Mouse (Mus musculus) MEL (cell line): ENCODE measurements at regions not wholly inside any gene's neighbourhood (a gene's known extent, or its start where the extent isn't known, plus 50 kb on each side); places are given as distances from the start of the nearest gene placed in this dataset.

ENCODE experiments used
- DNase-seq: peaks from one replicate; pipeline ENCODE4 v3.0.0; 2011; ENCODE audit warnings: low read depth, low spot score
- H3K27ac ChIP-seq: 2 replicates; pipeline ENCODE4 v1.5.1; 2012; ENCODE audit warnings: low read depth, mild to moderate bottlenecking, control low read depth, low read length, moderate library complexity; ENCODE audit not compliant: control insufficient read depth
- H3K27me3 ChIP-seq, 2 experiments: fragments of 150-350 bp in 1 of 2; sonication (generic) in 1 of 2; 2 replicates each; pipeline ENCODE4 v1.6.1; 2012; ENCODE audit warnings: low read length in 2 of 2, mild to moderate bottlenecking in 2 of 2, improper control_type of control experiment in 1 of 2, moderate library complexity in 1 of 2; ENCODE audit not compliant: insufficient read depth in 2 of 2, control insufficient read depth in 1 of 2
- H3K36me3 ChIP-seq, 2 experiments: 2 replicates each; pipeline ENCODE4 v1.6.1; 2012 to 2014; ENCODE audit warnings: low read length in 2 of 2, improper control_type of control experiment in 1 of 2, inconsistent platforms in 1 of 2, mild to moderate bottlenecking in 1 of 2; ENCODE audit not compliant: insufficient read depth in 2 of 2, control insufficient read depth in 1 of 2
- H3K4me1 ChIP-seq, 2 experiments: fragments of 150-350 bp in 1 of 2; sonication (generic) in 1 of 2; 2 replicates each; pipeline ENCODE4 v1.6.1; 2012; ENCODE audit warnings: low read length in 2 of 2, improper control_type of control experiment in 1 of 2, mild to moderate bottlenecking in 1 of 2; ENCODE audit not compliant: insufficient read depth in 2 of 2, control insufficient read depth in 1 of 2
- H3K4me3 ChIP-seq, 2 experiments: fragments of 150-350 bp in 1 of 2; sonication (generic) in 1 of 2; 2 replicates each; pipeline ENCODE4 v1.5.1; 2012; ENCODE audit warnings: low read depth in 2 of 2, low read length in 2 of 2, mild to moderate bottlenecking in 2 of 2, moderate library complexity in 2 of 2, control low read depth in 1 of 2, improper control_type of control experiment in 1 of 2; ENCODE audit not compliant: control insufficient read depth in 1 of 2, insufficient read depth in 1 of 2
- H3K79me2 ChIP-seq: 2 replicates; pipeline ENCODE4 v1.6.1; 2012; ENCODE audit warnings: mild to moderate bottlenecking, low read length, moderate library complexity; ENCODE audit not compliant: control insufficient read depth, poor library complexity, insufficient read depth
- H3K9ac ChIP-seq: 2 replicates; pipeline ENCODE4 v1.6.1; 2012; ENCODE audit warnings: low read depth, mild to moderate bottlenecking, control low read depth, low read length, moderate library complexity; ENCODE audit not compliant: control insufficient read depth, poor library complexity, severe bottlenecking
- H3K9me3 ChIP-seq: fragments of 150-350 bp; sonication (generic); replicated peaks from 2 replicates; pipeline ENCODE4 v1.6.1; 2012; ENCODE audit warnings: mild to moderate bottlenecking, low read length, improper control_type of control experiment, moderate library complexity; ENCODE audit not compliant: insufficient read depth
- BHLHE40 ChIP-seq: IDR thresholded peaks from 2 replicates; pipeline ENCODE4 v1.6.1; 2012; ENCODE audit warnings: low read depth, mild to moderate bottlenecking, inconsistent platforms, low read length, improper control_type of control experiment, borderline replicate concordance
- CTCF ChIP-seq, 3 experiments: IDR thresholded peaks in 2 of 3; conservative IDR thresholded peaks in 1 of 3; 2 replicates each; pipeline ENCODE4 v1.5.1; 2011 to 2012; ENCODE audit warnings: low read length in 3 of 3, low read depth in 2 of 3, mild to moderate bottlenecking in 2 of 3, improper control_type of control experiment in 1 of 3, inconsistent platforms in 1 of 3, mixed read lengths in 1 of 3, moderate library complexity in 1 of 3; ENCODE audit not compliant: control insufficient read depth in 1 of 3, insufficient read depth in 1 of 3, poor library complexity in 1 of 3, severe bottlenecking in 1 of 3
- E2F4 ChIP-seq: IDR thresholded peaks from 2 replicates; pipeline ENCODE4 v1.6.1; 2011; ENCODE audit warnings: low read depth, low read length, improper control_type of control experiment, borderline replicate concordance
- GABPA ChIP-seq: IDR thresholded peaks from 2 replicates; pipeline ENCODE4 v1.6.1; 2012; ENCODE audit warnings: low read depth, mild to moderate bottlenecking, inconsistent platforms, low read length, improper control_type of control experiment, moderate library complexity
- MAFK ChIP-seq: IDR thresholded peaks from 2 replicates; pipeline ENCODE4 v1.6.1; 2011; ENCODE audit warnings: low read depth, mild to moderate bottlenecking, low read length, improper control_type of control experiment, borderline replicate concordance
- MEF2A ChIP-seq: IDR thresholded peaks from 2 replicates; pipeline ENCODE4 v1.6.1; 2014; ENCODE audit warnings: low read depth, mild to moderate bottlenecking, inconsistent platforms, low read length, improper control_type of control experiment; ENCODE audit not compliant: poor library complexity, insufficient replicate concordance, severe bottlenecking; ENCODE audit errors: extremely low read depth
- MXI1 ChIP-seq: IDR thresholded peaks from 2 replicates; pipeline ENCODE4 v1.6.1; 2011; ENCODE audit warnings: mild to moderate bottlenecking, low read depth, low read length, improper control_type of control experiment
- MYB ChIP-seq: IDR thresholded peaks from 2 replicates; pipeline ENCODE4 v1.6.1; 2011; ENCODE audit warnings: mild to moderate bottlenecking, low read depth, low read length, improper control_type of control experiment
- MYC ChIP-seq: IDR thresholded peaks from 2 replicates; pipeline ENCODE4 v1.6.1; 2011; ENCODE audit warnings: low read depth, mild to moderate bottlenecking, low read length, improper control_type of control experiment, moderate library complexity
- NRF1 ChIP-seq: IDR thresholded peaks from 2 replicates; pipeline ENCODE4 v1.6.1; 2014; ENCODE audit warnings: low read depth, mild to moderate bottlenecking, inconsistent platforms, low read length, improper control_type of control experiment, moderate library complexity; ENCODE audit not compliant: poor library complexity, insufficient read depth, severe bottlenecking
- POLR2A ChIP-seq, 2 experiments: IDR thresholded peaks; 2 replicates each; pipeline ENCODE4 v1.6.1; 2011 to 2012; ENCODE audit warnings: low read length in 2 of 2, mild to moderate bottlenecking in 2 of 2, control low read depth in 1 of 2, improper control_type of control experiment in 1 of 2, low read depth in 1 of 2, moderate library complexity in 1 of 2; ENCODE audit not compliant: control insufficient read depth in 1 of 2, insufficient read depth in 1 of 2, poor library complexity in 1 of 2
- RAD21 ChIP-seq: IDR thresholded peaks from 2 replicates; pipeline ENCODE4 v1.6.1; 2011; ENCODE audit warnings: mild to moderate bottlenecking, low read depth, low read length, improper control_type of control experiment
- RCOR1 ChIP-seq: IDR thresholded peaks from 2 replicates; pipeline ENCODE4 v1.6.1; 2012; ENCODE audit warnings: low read depth, mild to moderate bottlenecking, inconsistent platforms, low read length, improper control_type of control experiment
- TBP ChIP-seq: IDR thresholded peaks from 2 replicates; pipeline ENCODE4 v1.8.0; 2011; ENCODE audit warnings: low read depth, low read length, improper control_type of control experiment
- TCF12 ChIP-seq: IDR thresholded peaks from 2 replicates; pipeline ENCODE4 v1.6.1; 2014; ENCODE audit warnings: low read depth, mild to moderate bottlenecking, inconsistent platforms, low read length, improper control_type of control experiment, moderate library complexity
- UBTF ChIP-seq: IDR thresholded peaks from 2 replicates; pipeline ENCODE4 v1.6.1; 2012; ENCODE audit warnings: low read depth, mild to moderate bottlenecking, inconsistent platforms, low read length, improper control_type of control experiment, moderate library complexity, borderline replicate concordance; ENCODE audit not compliant: insufficient read depth
- USF1 ChIP-seq: IDR thresholded peaks from 2 replicates; pipeline ENCODE4 v1.6.1; 2014; ENCODE audit warnings: low read depth, mild to moderate bottlenecking, inconsistent platforms, low read length, improper control_type of control experiment, moderate library complexity
- USF2 ChIP-seq, 2 experiments: IDR thresholded peaks; 2 replicates each; pipeline ENCODE4 v1.6.1; 2011 to 2012; ENCODE audit warnings: improper control_type of control experiment in 2 of 2, low read length in 2 of 2, borderline replicate concordance in 1 of 2, inconsistent platforms in 1 of 2, low read depth in 1 of 2, mild to moderate bottlenecking in 1 of 2; ENCODE audit not compliant: insufficient read depth in 1 of 2
- ZC3H11A ChIP-seq: IDR thresholded peaks from 2 replicates; pipeline ENCODE4 v1.6.1; 2012; ENCODE audit warnings: low read depth, mild to moderate bottlenecking, inconsistent platforms, low read length, improper control_type of control experiment
- ZKSCAN1 ChIP-seq: IDR thresholded peaks from 2 replicates; pipeline ENCODE4 v1.6.1; 2012; ENCODE audit warnings: low read depth, mild to moderate bottlenecking, inconsistent platforms, low read length, improper control_type of control experiment, moderate library complexity
- ZMIZ1 ChIP-seq: IDR thresholded peaks from 2 replicates; pipeline ENCODE4 v1.6.1; 2012; ENCODE audit warnings: low read depth, mild to moderate bottlenecking, inconsistent platforms, low read length, improper control_type of control experiment, moderate library complexity

GRCm38 (mm10) chr4:56160551-56161256 is 579.2 kb upstream of the Gm26657 start:
- H3K4me1 ChIP-seq = no peaks in the 10 kb centered on the region
- no peak for DNase-seq
- H3K9me3 ChIP-seq = no peaks in the 10 kb centered on the region
- no peaks in the 10 kb centered on the region for H3K79me2 ChIP-seq
- no peak overlapping the region for H3K4me3 ChIP-seq
- H3K36me3 ChIP-seq = no peaks in the 10 kb centered on the region
- TF ChIP-seq UBTF (no peak), TBP (no peak), RCOR1 (no peak), ZC3H11A (no peak), GABPA (no peak), MEF2A (no peak), NRF1 (no peak), MYB (no peak), TCF12 (no peak), ZMIZ1 (no peak), USF2 (IDR thresholded peaks at IDR 0.05; ENCODE audit: borderline replicate concordance in 1 of 2, insufficient read depth in 1 of 2, low read depth in 1 of 2, low read length in 2 of 2) (no peak), E2F4 (no peak), MXI1 (no peak)
- H3K27me3 ChIP-seq = no peaks in the 10 kb centered on the region
- H3K9ac ChIP-seq = no peak overlapping the region
- H3K27ac ChIP-seq = no peak overlapping the region

GRCm38 (mm10) chr4:56157521-56158065 is 582.3 kb upstream of the Gm26657 start:
- TF ChIP-seq ZKSCAN1 = no peak
- TF ChIP-seq MXI1 = no peak
- TF ChIP-seq POLR2A (IDR thresholded peaks at IDR 0.05; ENCODE audit: control insufficient read depth in 1 of 2, insufficient read depth in 1 of 2, low read depth in 1 of 2, low read length in 2 of 2, poor library complexity in 1 of 2) = no peak
- TF ChIP-seq USF1 = no peak
- TF ChIP-seq RAD21 = no peak
- TF ChIP-seq BHLHE40 = no peak
- no peak for TF ChIP-seq USF2 (IDR thresholded peaks at IDR 0.05; ENCODE audit: borderline replicate concordance in 1 of 2, insufficient read depth in 1 of 2, low read depth in 1 of 2, low read length in 2 of 2)
- TF ChIP-seq MYC = no peak
- no peak for TF ChIP-seq CTCF (IDR thresholded peaks at IDR 0.05 in 2 of 3, conservative IDR thresholded peaks at IDR 0.05 in 1 of 3; ENCODE audit: control insufficient read depth in 1 of 3, insufficient read depth in 1 of 3, low read depth in 2 of 3, low read length in 3 of 3, poor library complexity in 1 of 3, severe bottlenecking in 1 of 3)
- TF ChIP-seq MAFK = no peak
- no peaks in the 10 kb centered on the region for H3K36me3 ChIP-seq
- H3K79me2 ChIP-seq = no peaks in the 10 kb centered on the region
- H3K4me1 ChIP-seq = no peaks in the 10 kb centered on the region
- no peak overlapping the region for H3K4me3 ChIP-seq
- no peak overlapping the region for H3K27ac ChIP-seq
- no peak overlapping the region for H3K9ac ChIP-seq
- H3K27me3 ChIP-seq = no peaks in the 10 kb centered on the region
- H3K9me3 ChIP-seq = no peaks in the 10 kb centered on the region
- DNase-seq = no peak
